Mouse (Mus musculus) MEL-GATA-1-ER (cell line): ENCODE measurements at regions not wholly inside any gene's neighbourhood (a gene's known extent, or its start where the extent isn't known, plus 50 kb on each side); places are given as distances from the start of the nearest gene placed in this dataset.

Experiments used
- DNase-seq: peaks from one replicate; pipeline ENCODE4 v3.0.0-alpha.2; 2012; ENCODE audit warnings: low read depth; ENCODE audit errors: extremely low read depth

DNA sequence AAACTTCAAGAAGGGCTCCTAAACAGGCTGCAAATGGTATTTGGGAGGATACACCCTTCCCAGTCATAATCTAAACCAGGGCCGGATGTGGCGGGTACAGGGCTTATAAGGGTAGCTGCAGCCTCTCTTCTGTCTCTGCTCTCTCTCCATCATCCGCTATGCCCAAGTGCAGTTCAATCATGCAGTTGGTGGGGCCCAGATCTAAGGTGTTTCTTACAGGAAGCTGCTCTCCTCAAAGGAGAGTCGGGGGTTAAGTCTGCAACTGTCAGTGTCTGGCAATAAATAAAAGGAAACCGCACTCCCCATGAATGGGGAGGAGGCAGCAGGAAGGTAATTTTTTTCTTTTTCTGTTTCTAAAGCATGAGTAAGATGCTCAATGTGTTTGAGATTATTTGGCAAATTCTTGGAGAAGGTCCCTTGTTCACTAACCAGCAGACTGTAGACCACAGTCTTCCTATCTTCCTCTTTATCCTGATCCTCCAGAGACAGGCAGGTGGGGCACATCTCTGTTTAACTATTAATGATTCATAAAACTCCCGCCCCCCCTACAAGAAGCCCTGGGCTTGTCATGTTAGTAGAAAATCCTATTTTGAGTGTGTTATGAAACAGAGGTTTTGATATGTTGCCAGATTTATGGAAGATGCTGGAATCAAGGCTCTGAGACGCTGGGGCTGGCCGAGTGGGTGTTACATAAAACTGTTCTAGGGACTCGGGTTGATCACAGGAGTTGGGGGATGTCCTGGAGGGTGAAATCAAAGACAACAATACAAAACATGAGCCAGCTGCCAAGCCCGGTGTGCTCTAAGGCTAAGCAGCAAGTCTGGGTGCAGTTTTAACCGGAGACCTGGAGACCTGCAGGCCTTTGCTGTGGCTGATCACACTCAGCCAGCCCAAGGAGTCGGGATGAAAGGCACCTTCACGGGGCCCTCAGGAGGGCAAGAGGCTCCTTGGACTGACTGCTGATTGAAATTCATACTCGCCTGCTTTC lies 69.3 kb upstream of the Irf2bp2 start:
- no peak for DNase-seq

DNA sequence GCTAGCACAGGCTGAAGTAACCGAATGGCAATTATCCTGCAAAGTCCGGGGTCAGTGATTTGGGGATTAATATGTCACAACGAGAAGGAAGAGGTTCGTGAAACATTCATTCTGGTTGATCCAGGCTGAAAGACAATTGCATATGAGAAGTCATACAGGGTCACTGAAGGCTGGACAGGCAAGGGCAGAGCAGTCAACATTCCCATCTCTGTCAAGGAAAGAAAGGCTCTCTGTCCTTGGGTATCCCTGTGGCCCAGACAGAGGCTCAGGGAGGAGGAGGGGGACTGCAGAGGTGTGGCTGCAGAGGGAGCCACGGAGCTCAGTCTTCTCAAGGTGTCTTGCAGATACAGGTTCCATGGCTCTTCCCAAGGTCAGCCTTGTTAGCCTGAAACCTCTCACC lies 68.4 kb upstream of the Irf2bp2 start:
- no peak for DNase-seq

- DNase-seq = no peak
Measured at GRCm38 (mm10) chr8:126661511-126662142, 67.8 kb upstream of the Irf2bp2 start.

DNA sequence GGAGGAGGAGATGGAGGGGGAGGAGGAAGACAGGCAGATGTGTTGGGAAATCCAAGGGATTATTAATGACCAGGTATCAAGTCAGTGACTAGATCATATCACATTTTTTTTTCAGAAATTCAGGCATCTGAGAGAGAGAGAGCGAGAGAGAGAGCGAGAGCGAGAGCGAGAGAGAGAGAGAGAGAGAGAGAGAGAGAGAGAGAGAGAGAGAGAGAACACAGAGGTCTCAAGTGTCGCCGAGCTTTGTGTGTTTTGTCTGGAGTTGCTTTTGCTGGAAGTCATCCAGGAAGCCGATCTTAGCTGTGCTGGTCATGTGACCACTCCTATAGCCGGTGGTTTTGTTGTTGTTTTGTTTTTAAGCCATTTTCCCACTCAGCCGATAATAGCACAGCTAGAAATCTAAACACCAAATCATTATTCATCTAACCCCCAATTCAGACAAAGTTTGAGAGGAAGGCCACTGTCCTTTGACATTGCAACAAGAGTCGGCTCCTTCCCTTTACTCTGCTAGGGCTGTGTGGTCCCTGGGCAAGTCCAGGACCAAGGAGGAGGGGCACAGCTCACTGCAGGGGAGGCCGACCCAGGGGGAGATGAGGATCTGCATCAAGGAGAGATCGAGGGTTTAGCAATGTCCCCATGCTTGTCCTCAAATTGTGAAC lies 67.0 kb upstream of the Irf2bp2 start:
- no peak for DNase-seq

GRCm38 (mm10) chr8:126659691-126660657 lies 66.2 kb upstream of the Irf2bp2 start:
- no peak for DNase-seq

DNA sequence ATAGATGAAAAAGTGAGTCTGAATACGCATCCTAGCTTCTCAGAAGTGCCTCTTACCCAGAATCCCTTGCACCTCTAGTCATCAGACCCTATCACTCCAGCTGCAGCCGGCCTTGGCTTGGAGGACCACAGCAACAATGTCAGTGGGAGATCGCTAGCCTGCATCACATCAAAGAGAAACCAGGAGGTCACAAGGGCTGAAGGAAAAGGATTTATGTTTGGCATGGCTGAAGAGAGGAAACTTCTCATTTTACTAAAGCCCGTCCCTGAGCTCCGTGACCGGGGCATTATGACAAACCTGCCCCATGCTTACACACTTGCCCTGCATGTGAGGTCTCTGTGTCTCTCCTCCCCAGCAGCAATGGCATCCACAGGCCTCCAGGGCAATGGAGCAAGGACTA lies 63.8 kb upstream of the Irf2bp2 start:
- no peak for DNase-seq

DNA sequence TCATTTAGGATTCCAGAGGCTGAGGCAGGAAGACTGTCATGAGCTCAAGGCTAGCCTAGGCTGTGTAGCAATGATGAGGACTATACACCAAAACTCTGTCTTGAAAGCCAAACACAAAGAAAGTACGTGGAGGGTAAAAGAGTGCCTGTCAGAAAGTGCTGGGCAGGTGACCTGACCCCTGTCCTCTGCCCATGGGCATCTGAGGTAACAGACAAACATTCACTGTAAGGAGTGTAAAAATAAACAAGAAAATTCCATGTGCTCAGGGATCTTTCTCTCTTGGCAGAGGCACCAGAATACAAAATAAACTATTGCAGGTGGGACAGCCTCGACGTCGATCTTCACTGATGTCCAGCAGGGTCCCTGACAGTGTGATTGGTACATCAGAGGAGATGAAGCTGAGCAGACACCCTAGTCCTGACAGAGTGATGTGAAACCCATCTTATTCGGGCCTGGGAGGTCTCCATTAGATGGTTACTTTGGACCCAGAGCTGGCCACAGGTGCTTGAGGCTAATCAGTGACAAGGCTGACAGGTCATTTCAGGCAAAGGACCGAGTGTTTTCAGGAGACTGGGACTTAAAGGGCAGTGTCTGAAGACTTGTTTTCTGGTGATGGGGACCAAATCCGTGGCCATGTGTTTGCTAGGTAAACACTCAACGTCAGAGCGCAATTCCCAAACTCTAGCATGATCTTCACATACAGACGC lies 62.9 kb upstream of the Irf2bp2 start:
- DNase-seq = no peak

DNA sequence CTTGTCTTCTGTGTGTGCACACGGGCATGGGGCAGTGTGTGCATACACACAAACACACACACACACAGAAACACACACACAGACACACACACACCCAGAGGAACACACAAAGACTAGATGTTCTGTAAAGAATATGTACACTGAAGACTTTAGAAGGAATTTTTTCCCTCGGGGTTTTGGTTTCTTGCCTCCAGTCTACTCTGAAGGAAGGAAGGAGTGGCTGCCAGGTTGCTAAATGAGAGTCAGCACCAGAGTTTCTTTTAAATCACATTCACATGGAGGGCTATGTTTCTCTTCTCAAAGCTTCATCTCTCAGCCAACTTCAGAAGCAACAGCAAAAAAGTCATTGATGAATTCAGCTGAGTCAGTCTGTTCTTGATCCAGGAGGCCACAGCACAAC lies 61.8 kb upstream of the Irf2bp2 start:
- DNase-seq = no peak

DNA sequence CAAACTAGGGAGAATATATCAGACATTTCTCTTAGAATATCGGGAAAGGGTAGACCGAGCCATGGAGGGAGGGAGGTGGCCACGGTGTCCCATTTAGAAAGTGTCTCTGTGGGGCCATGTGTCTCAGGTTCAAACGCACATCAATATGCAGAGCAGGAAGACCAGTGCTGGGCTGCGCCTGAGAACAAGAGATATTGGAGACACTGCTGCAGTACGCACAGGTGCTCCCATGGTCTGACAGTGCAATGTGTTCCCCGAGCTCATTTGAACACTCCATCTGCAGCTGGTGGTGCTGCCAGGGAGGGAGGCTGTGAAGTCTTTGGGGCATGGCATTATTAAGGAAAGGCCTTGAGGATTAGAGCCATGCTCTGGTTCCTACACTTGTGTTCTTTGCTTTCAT lies 60.6 kb upstream of the Irf2bp2 start:
- DNase-seq = no peak

- DNase-seq = no peak
Measured at GRCm38 (mm10) chr8:126652151-126652550, 58.4 kb upstream of the Irf2bp2 start.

DNA sequence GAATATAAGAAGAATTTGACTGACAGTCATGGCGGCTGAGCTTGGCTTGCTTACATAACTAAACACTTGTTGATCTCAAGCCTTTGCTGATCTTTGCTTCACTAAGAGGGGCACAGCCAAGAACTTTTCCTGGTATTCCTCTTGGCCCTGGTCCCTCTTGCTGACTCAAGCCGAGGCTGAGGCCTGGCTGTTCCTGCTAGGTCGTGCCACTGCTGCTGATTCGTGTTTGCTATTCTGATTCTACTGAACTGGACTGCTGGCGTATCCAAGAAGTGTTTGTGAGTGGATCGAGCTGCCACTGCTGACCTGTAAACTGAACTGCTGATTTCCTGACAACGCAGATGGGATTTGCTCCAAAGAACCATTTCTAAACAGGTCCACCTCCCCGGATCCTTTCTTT lies 57.2 kb upstream of the Irf2bp2 start:
- no peak for DNase-seq

- DNase-seq = no peak
Measured at GRCm38 (mm10) chr8:126649305-126649704, 55.5 kb upstream of the Irf2bp2 start.

DNA sequence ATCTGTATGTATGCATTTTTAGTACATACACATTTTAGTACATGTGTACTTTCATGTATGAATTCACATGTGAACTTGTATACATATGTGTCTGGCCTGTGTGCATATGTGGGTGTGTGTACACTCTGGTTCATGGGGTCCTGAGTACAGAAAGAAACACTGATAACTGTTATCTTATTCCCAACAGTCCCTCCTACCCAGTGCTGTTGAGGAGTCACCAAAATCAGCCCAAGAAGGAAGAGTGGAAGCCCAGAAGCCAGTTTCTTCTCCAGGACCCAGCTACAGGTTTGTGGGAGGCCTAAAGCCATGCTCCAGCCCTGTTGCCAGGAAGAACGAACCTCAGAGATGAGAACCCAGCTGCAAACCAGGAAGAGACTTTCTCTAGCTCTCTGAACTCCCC lies 53.6 kb upstream of the Irf2bp2 start:
- no peak for DNase-seq

DNA sequence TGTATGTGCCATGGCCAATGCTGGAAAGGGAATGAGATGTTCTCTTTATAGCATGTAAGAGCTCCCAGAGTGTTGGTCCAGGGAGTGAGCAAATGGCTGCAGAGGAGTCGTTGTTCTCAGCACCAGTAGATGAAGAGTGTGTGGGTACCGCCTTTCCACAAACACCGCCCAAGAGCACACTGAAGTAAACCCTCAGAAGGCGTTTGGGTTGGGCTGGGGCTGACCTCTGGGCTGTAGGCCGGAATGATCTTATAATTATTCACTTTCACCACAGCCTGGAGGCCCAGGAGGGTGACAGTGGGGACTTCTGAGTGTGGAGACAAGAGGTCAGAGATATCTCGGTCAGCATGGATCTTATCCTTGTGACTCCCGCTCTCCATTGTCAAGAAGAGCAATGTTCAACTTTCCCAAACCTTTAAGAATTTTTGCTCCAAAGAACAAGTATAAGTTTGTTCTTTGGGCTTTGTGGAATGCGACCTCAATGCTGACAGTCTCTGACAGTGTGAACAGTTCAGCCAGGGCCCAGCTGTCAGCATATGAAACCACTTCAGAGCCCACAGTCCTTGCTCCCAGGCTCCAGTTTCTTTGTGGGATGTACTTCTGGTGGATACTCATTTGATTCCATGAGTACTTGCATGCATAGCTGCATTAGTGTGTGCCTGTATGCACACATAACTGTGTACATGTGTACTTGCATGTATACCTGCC lies 53.0 kb upstream of the Irf2bp2 start:
- DNase-seq = no peak

GRCm38 (mm10) chr8:126644179-126644578 lies 50.4 kb upstream of the Irf2bp2 start:
- DNase-seq = no peak
